Comparison of ENCODE assay signal across 10 mouse cellular contexts in the genomic region with DNA sequence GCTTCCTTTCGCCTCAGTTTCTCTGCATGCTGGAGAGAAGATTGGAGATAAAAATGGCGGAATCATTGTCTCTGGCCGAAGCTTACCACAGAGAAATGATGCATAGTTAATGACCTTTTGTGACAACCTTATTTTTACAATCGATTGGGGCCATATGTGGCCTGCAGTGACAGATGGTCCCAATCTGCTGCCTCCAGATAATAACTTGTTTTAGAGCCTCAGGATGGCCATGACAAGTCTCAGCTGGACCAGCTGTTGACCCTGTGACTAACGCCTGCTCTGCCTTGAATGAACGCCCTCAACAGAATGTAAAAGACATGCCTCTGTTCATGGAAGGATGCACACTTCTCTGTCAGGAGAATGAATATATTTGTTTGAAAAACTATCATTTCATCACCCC.
DNase-seq lines count a peak whose midpoint lies in the region; ATAC-seq lines count a peak whose summit lies in the region.
"Had no signal": no experiment of that assay in that cellular context is flagged by ENCODE, and none has a peak within 500 bp of the region (broad histone marks: within the 10 kb centered on the region; RNA-seq: fewer than 3 reads in every experiment).

No protein-coding gene starts in this region.

- H3K4me1 ChIP-seq in forebrain, embryonic 11.5 days (replicated peaks; ENCODE audit: control insufficient read depth, insufficient read depth, low read length) = no peaks in the 10 kb centered on the region
- H3K4me1 ChIP-seq in forebrain, embryonic 15.5 days = peaks cover 12% of the 10 kb centered on the region; the same call in 1 of the 2 replicates
- H3K4me1 ChIP-seq in neural tube, embryonic 15.5 days = no peaks in the 10 kb centered on the region
- peaks cover 56% of the 10 kb centered on the region for H3K4me1 ChIP-seq in limb, embryonic 10.5 days

- peak; percentile 62; the same call in 1 of the 2 replicates for ATAC-seq in forebrain, embryonic 11.5 days (replicated peaks; ENCODE audit: low FRiP score)
- ATAC-seq in forebrain, embryonic 15.5 days (replicated peaks) = no peak
- no peak for ATAC-seq in neural tube, embryonic 15.5 days (ENCODE audit: low FRiP score)

- 71% methylated on average over 6 of the region's 6 CpGs for WGBS in forebrain, embryonic 11.5 days
- WGBS in forebrain, embryonic 15.5 days = 64% methylated on average over 6 of the region's 6 CpGs
- WGBS in neural tube, embryonic 15.5 days = 39% methylated on average over 6 of the region's 6 CpGs
- WGBS in limb, embryonic 10.5 days = 38% methylated on average over 6 of the region's 6 CpGs

- H3K4me3 ChIP-seq in forebrain, embryonic 11.5 days (ENCODE audit: low read depth, low read length) = no peak overlapping the region
- no peak overlapping the region for H3K4me3 ChIP-seq in forebrain, embryonic 15.5 days
- H3K4me3 ChIP-seq in neural tube, embryonic 15.5 days (replicated peaks) = no peak overlapping the region
- H3K4me3 ChIP-seq in limb, embryonic 10.5 days = no peak overlapping the region
- H3K4me3 ChIP-seq: myocyte had no signal

- no peaks in the 10 kb centered on the region for H3K27me3 ChIP-seq in forebrain, embryonic 11.5 days (ENCODE audit: control insufficient read depth, insufficient read depth, low read length)
- no peaks in the 10 kb centered on the region for H3K27me3 ChIP-seq in forebrain, embryonic 15.5 days
- H3K27me3 ChIP-seq in neural tube, embryonic 15.5 days (replicated peaks) = no peaks in the 10 kb centered on the region
- no peaks in the 10 kb centered on the region for H3K27me3 ChIP-seq in limb, embryonic 10.5 days (ENCODE audit: low read depth, poor library complexity, severe bottlenecking)

- no peak overlapping the region for H3K27ac ChIP-seq in forebrain, embryonic 11.5 days (ENCODE audit: low read depth, low read length)
- no peak overlapping the region for H3K27ac ChIP-seq in forebrain, embryonic 15.5 days (replicated peaks)
- H3K27ac ChIP-seq in neural tube, embryonic 15.5 days (replicated peaks) = no peak overlapping the region
- H3K27ac ChIP-seq in limb, embryonic 10.5 days = 0 out of 2 replicates have a peak overlapping the region, but pooled peaks have one; percentile 25

- H3K9me3 ChIP-seq in forebrain, embryonic 11.5 days (ENCODE audit: control insufficient read depth, low read length) = no peaks in the 10 kb centered on the region
- no peaks in the 10 kb centered on the region for H3K9me3 ChIP-seq in forebrain, embryonic 15.5 days
- H3K9me3 ChIP-seq in neural tube, embryonic 15.5 days (replicated peaks) = no peaks in the 10 kb centered on the region
- no peaks in the 10 kb centered on the region for H3K9me3 ChIP-seq in limb, embryonic 10.5 days (replicated peaks)

- peak; percentile 53 for DNase-seq in forebrain, embryonic 11.5 days (ENCODE audit: low spot score)
- peak; percentile 53 for DNase-seq in neural tube, embryonic 10.5 days (ENCODE audit: extremely low spot score, low spot score)
- DNase-seq in limb, embryonic 10.5 days (ENCODE audit: low spot score) = no peak
- no peak for DNase-seq in right cerebral cortex, adult 18-20 months
- no peak for DNase-seq in layer of hippocampus, postnatal 14 days (ENCODE audit: low spot score in 2 of 2)
- no peak for DNase-seq in natural killer cell, adult 2 months (ENCODE audit: low spot score in 2 of 2)
- DNase-seq: cerebellum, adult 11 months had no signal

- no peak overlapping the region for H3K9ac ChIP-seq in forebrain, embryonic 11.5 days (ENCODE audit: low read length)
- no peak overlapping the region for H3K9ac ChIP-seq in forebrain, embryonic 15.5 days (replicated peaks)
- H3K9ac ChIP-seq in neural tube, embryonic 15.5 days (replicated peaks) = no peak overlapping the region

- no peaks in the 10 kb centered on the region for H3K36me3 ChIP-seq in forebrain, embryonic 11.5 days (ENCODE audit: control insufficient read depth, insufficient read depth, low read length)
- H3K36me3 ChIP-seq in forebrain, embryonic 15.5 days = no peaks in the 10 kb centered on the region
- no peaks in the 10 kb centered on the region for H3K36me3 ChIP-seq in neural tube, embryonic 15.5 days
- no peaks in the 10 kb centered on the region for H3K36me3 ChIP-seq in limb, embryonic 10.5 days

- no peak overlapping the region for H3K4me2 ChIP-seq in forebrain, embryonic 11.5 days (ENCODE audit: low read depth, low read length, severe bottlenecking)
- no peak overlapping the region for H3K4me2 ChIP-seq in forebrain, embryonic 15.5 days (replicated peaks)
- H3K4me2 ChIP-seq in neural tube, embryonic 15.5 days = no peak overlapping the region

Comparison
In these comparisons a context has a peak if more than half of its experiments do, and no peak if none do; other contexts are left out.
1. DNase-seq: peak in forebrain, embryonic 11.5 days (single experiment) and neural tube, embryonic 10.5 days (single experiment); none in limb, embryonic 10.5 days (single experiment), right cerebral cortex, adult 18-20 months (single experiment), layer of hippocampus, postnatal 14 days (0 of 2) and natural killer cell, adult 2 months (0 of 2).